Mouse (Mus musculus) splenic B cell, adult 2 months (primary cell): ENCODE data around the gene Gm13272.
A peak's percentile ranks its signal among the peaks of the same experiment; 100 is the strongest.
"Not testable (repeated sequence)": the region's sequence is repeated elsewhere in the genome, so short reads cannot be mapped to it uniquely, and the experiment has no call there.

ENCODE experiments used
- DNase-seq: peaks from one replicate; pipeline ENCODE4 v3.0.0-alpha.2; 2011; ENCODE audit warnings: low read depth, low spot score
- H3K27me3 ChIP-seq: 2 replicates; pipeline ENCODE4 v1.6.1; 2012; ENCODE audit warnings: mild to moderate bottlenecking, low read length, moderate library complexity, mixed read lengths; ENCODE audit not compliant: control insufficient read depth, poor library complexity, insufficient read depth, severe bottlenecking
- H3K36me3 ChIP-seq: 2 replicates; pipeline ENCODE4 v1.6.1; 2012; ENCODE audit warnings: mild to moderate bottlenecking, low read length, moderate library complexity, mixed read lengths; ENCODE audit not compliant: control insufficient read depth, poor library complexity, insufficient read depth, severe bottlenecking

The Gm13272 gene

DNA sequence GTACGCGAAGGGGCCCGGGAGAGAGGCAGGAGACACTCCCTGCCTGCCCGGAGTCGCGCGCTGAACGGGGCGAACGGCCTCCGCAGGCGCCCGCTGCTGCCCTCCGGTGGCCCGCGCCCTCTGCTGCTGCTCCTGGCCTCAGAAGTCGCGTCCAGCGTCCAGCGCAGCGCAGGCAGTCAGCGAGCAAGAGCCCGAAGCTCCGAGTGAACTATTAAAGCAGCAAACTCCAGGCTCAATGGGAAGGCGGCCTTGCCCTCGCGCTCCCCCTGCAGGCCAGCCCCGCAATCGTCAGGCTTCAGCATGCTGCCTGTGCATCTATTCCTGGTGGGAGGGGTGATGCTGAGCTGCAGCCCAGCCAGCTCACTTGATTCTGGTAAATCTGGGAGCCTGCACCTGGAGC is at the start of gene Gm13272:
TSS of gene Gm13272 (plus strand) at position 301 of the 400 bp plus-strand sequence.
- H3K36me3 ChIP-seq, DNase-seq, H3K27me3 ChIP-seq: not testable (repeated sequence)

GRCm38 (mm10) chr4:88738480-88738879 is 41.2 kb upstream of the Gm13272 start:
- Histone ChIP-seq H3K27me3 (no peaks in the 10 kb centered on the region; the same call in 1 of the 2 replicates), H3K36me3 (no peaks in the 10 kb centered on the region)
- DNase-seq = peak; percentile 85

- Histone ChIP-seq H3K36me3 (no peaks in the 10 kb centered on the region), H3K27me3 (no peaks in the 10 kb centered on the region; the same call in 1 of the 2 replicates)
- no peak for DNase-seq
Measured at GRCm38 (mm10) chr4:88739036-88739435, 40.6 kb upstream of the Gm13272 start.

DNA sequence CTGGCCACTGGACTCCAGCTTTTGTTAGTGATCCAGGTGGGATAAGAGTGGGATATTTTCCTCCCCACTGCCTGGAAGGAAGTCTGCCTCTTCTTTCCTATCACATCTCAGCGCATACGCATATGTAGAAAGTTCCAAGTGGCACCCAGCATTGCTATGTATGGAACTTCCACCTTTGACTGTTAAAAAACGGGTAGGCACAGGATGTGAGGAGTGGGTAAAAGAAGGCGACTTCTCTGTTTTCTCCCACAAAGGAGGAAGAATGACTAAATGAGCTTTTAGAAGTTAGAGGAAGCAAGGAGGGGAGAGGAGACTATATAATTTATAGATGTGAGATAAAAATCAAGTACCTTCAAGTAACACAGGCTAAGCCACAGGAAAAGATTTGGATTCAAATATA is 38.2 kb upstream of the Gm13272 start:
- H3K36me3 ChIP-seq = no peaks in the 10 kb centered on the region
- no peak for DNase-seq
- H3K27me3 ChIP-seq = no peaks in the 10 kb centered on the region; the same call in 1 of the 2 replicates

DNA sequence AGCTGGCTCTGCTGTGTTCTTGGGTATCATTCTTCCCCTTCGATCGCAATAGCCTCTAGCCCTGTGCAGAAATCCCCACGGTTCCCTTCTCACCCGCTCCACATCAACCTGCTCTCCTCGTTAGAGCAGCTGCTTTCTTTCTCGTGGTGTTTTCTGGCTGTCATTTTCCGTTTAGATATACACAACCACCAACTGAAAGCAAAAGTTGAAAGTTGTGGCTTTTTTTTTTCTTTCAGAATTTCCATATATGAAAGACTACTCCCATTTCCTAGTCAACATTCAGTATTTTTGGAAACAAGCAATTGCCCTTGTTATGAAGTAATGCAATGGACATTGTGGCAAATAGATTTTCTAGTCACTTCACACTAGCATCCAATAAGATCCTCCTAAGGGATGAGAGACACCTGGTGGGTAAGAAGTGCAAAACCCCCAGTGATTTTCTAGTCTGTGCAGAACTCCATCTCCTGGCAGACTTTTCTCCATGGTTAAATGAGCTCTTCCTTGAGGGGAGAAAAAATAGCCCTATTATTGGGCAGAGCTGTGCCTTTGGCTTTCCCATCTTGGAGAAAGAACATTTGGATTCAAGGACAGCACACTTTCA is 36.8 kb upstream of the Gm13272 start:
- no peaks in the 10 kb centered on the region for H3K36me3 ChIP-seq
- DNase-seq = no peak
- no peaks in the 10 kb centered on the region; the same call in 1 of the 2 replicates for H3K27me3 ChIP-seq

- H3K36me3 ChIP-seq = no peaks in the 10 kb centered on the region
- H3K27me3 ChIP-seq = no peaks in the 10 kb centered on the region; the same call in 1 of the 2 replicates
- DNase-seq = no peak
Measured at GRCm38 (mm10) chr4:88744207-88744606, 35.4 kb upstream of the Gm13272 start.

DNA sequence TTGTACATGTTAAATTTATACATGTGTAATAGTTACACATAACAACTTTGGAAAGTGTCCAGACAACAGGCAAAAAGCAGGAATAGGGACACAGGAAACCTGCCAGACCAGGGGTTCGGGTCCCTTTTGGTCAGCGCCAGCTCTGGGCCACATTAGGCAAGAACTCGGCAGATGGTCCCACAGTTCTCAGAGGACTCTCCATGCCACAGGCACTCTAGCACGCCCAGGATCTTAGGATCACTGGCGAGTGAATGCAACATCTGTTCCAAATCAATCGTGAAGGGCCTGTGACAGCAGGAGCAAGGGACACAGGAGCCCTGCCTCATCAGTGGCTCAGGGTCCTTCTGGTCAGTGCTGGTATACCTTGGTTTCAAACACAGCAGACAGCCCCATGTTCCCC is 29.7 kb upstream of the Gm13272 start:
- H3K27me3 ChIP-seq = no peaks in the 10 kb centered on the region
- no peaks in the 10 kb centered on the region for H3K36me3 ChIP-seq

DNA sequence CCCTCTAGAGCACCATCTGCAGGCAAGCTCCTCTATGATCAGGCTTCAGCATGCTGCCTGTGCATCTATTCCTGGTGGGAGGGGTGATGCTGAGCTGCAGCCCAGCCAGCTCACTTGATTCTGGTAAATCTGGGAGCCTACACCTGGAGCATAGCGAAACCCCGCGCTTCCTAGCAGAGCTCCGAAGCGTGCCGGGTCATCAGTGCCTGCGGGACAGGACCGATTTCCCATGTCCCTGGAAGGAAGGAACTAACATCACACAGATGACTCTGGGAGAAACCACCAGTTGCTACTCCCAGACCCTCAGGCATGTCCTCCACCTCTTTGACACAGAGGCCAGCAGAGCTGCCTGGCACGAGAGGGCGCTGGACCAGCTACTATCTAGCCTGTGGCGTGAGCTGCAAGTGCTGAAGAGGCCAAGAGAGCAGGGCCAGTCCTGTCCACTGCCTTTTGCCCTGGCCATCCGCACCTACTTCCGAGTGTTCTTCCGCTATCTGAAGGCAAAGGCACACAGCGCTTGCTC is 24.8 kb upstream of the Gm13272 start, which contains the start of gene Gm13271:
TSS of gene Gm13271 (plus strand) at position 51 of the 523 bp plus-strand sequence.
- H3K27me3 ChIP-seq, H3K36me3 ChIP-seq, DNase-seq: not testable (repeated sequence)

More for the DNA sequence above, 29.7 kb upstream of the Gm13272 start:
- no peak for DNase-seq

GRCm38 (mm10) chr4:88756581-88757513 is 22.8 kb upstream of the Gm13272 start:
- H3K36me3 ChIP-seq, H3K27me3 ChIP-seq: not testable (repeated sequence)
- DNase-seq = peak; percentile 34

DNA sequence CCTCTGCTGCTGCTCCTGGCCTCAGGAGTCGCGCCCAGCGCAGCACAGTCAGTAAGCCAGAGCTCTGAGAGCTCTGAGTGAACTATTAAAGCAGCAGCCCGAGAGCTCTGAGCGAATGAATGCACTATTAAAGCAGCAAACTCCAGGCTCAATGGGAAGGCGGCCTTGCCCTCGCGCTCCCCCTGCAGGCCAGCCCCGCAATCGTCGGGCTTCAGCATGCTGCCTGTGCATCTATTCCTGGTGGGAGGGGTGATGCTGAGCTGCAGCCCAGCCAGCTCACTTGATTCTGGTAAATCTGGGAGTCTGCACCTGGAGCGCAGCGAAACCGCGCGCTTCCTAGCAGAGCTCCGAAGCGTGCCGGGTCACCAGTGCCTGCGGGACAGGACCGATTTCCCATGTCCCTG is 22.0 kb upstream of the Gm13272 start:
- not testable (repeated sequence) for H3K36me3 ChIP-seq, H3K27me3 ChIP-seq
- DNase-seq = peak; percentile 92

DNA sequence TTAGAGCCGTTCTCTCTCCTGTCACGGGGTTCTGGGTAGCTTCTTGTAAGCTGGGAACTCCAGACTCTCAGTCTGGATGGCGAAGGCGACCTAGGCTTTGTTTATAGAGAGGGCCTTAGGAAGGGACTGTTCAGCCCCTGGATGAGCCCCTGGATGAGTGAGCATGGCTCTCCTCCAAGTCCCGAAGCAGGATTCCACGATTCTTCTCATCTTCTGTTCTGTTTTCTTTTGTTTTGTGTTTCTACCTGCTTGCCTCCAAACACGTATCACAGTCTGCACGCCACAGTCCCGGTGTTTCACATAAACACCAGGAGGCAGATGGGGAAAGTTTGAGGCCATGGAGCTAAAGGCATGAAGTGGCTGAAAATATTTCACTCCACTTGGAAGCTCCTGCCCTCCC is 20.9 kb upstream of the Gm13272 start:
- not testable (repeated sequence) for H3K36me3 ChIP-seq, DNase-seq, H3K27me3 ChIP-seq

DNA sequence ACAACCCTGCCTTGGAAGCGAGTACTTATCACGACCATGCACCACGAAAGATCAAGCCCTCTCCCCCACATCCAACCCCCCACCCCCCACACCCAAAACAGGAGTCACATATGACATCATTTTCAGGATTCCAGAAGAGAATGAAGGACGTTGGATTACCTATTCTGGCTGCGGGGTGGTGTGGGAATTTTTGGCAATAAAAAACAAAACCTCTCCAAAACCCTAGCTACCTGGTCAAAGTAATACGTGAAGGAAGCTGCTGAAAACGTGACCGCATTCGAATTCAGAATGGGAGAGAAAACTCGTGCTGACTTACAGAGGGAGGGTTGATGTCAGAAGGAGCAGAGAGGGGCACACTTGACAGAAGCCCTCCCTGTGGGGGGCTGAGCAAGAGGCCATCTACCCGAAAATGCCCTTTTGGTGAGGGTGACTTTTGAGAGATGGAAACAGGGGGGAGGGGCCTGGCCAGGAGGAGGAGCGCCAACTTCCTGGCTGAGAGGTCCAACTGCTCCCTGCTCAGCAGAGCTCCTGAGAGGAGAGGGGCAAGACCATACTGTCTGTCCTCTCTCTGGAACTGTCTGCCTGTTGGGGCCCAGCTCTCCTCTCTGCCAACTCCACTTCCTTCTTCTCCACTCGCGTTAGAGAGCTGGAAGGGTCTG is 19.9 kb upstream of the Gm13272 start, which contains the start of gene Gm13283:
TSS of gene Gm13283 (plus strand) at position 510 of the 659 bp plus-strand sequence.
- H3K36me3 ChIP-seq, DNase-seq, H3K27me3 ChIP-seq: not testable (repeated sequence)

DNA sequence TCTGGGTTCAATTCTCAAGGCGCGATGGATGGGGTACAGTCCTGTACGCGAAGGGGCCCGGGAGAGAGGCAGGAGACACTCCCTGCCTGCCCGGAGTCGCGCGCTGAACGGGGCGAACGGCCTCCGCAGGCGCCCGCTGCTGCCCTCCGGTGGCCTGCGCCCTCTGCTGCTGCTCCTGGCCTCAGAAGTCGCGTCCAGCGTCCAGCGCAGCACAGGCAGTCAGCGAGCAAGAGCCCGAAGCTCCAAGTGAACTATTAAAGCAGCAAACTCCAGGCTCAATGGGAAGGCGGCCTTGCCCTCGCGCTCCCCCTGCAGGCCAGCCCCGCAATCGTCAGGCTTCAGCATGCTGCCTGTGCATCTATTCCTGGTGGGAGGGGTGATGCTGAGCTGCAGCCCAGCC is 19.2 kb upstream of the Gm13272 start:
- peak; percentile 79 for DNase-seq
- H3K36me3 ChIP-seq, H3K27me3 ChIP-seq: not testable (repeated sequence)

- H3K36me3 ChIP-seq, H3K27me3 ChIP-seq, DNase-seq: not testable (repeated sequence)
Measured at GRCm38 (mm10) chr4:88761776-88762175, 17.9 kb upstream of the Gm13272 start.
